In the genomic region with DNA sequence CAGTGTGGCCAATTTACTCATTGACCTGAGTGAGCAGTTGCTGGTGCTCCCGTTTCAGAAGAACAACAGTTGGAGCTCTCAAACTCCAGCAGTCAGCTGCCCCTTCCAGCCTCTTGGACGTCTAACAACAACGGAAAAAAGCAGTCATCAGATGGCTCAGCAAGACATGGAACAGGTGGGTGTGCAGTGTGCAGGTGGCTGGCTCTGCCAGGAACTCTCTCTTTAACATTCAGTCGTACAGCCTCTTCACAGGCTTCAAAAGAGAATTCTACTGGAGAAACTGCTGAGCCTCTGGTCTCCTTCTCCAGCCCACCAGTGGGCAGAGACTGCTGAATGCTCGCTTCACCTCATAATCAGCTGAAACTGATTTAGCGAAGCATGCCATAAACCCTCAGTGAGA, we compare ENCODE assay signal across 26 mouse cellular contexts. TPM values are rescaled to one million over a fixed set of nuclear protein-coding genes. Genes with fewer than 3 reads are reported as not detected.
DNase-seq lines count a peak whose midpoint lies in the region; ATAC-seq lines count a peak whose summit lies in the region.
"Had no signal": no experiment of that assay in that cellular context is flagged by ENCODE, and none has a peak within 500 bp of the region (broad histone marks: within the 10 kb centered on the region; RNA-seq: fewer than 3 reads in every experiment).

No protein-coding gene starts in this region.

- H3K4me2 ChIP-seq in midbrain, embryonic 11.5 days = no peak overlapping the region
- H3K4me2 ChIP-seq: embryonic facial prominence, embryonic 13.5 days; forebrain, embryonic 12.5 days; hindbrain, embryonic 13.5 days had no signal

- peak; percentile 80 for ATAC-seq in frontal cortex, adult (ENCODE audit: low TSS enrichment)
- no peak for ATAC-seq in midbrain, embryonic 11.5 days (ENCODE audit: low FRiP score)
- ATAC-seq: CD4-positive, CD25-positive, alpha-beta regulatory T cell, adult 4 months; forebrain, embryonic 16.5 days; hindbrain, postnatal 0 days had no signal

- no peaks in the 10 kb centered on the region for H3K4me1 ChIP-seq in midbrain, embryonic 11.5 days (ENCODE audit: control insufficient read depth, insufficient read depth, low read length)
- H3K4me1 ChIP-seq: embryonic facial prominence, embryonic 13.5 days; forebrain, embryonic 12.5 days; heart, embryonic 10.5 days; hindbrain, embryonic 13.5 days had no signal

- no peak overlapping the region for H3K9ac ChIP-seq in midbrain, embryonic 11.5 days (ENCODE audit: low read length)
- H3K9ac ChIP-seq: embryonic facial prominence, embryonic 13.5 days; forebrain, embryonic 12.5 days; hindbrain, embryonic 13.5 days had no signal

- no peak overlapping the region for H3K4me3 ChIP-seq in midbrain, embryonic 11.5 days (ENCODE audit: low read depth, low read length)
- H3K4me3 ChIP-seq: embryonic facial prominence, embryonic 13.5 days; forebrain, embryonic 12.5 days; heart, embryonic 10.5 days; hindbrain, embryonic 13.5 days had no signal

- H3K9me3 ChIP-seq in midbrain, embryonic 11.5 days (ENCODE audit: control insufficient read depth, low read length) = no peaks in the 10 kb centered on the region
- H3K9me3 ChIP-seq: G1E; heart, embryonic 10.5 days had no signal

- H3K27me3 ChIP-seq in midbrain, embryonic 11.5 days (ENCODE audit: control insufficient read depth, insufficient read depth, low read length) = no peaks in the 10 kb centered on the region
- H3K27me3 ChIP-seq: embryonic facial prominence, embryonic 13.5 days; forebrain, embryonic 12.5 days; hindbrain, embryonic 13.5 days had no signal

- no peak for DNase-seq in frontal cortex, postnatal 25 days (ENCODE audit: low spot score in 2 of 2)
- peak; percentile 35 for DNase-seq in layer of hippocampus, adult 9-11 months
- DNase-seq in layer of hippocampus, postnatal 10 days (ENCODE audit: low spot score in 2 of 2) = no peak
- DNase-seq in brain, adult 2 months (ENCODE audit: low read depth, low spot score) = peak; percentile 61
- peak; percentile 39 for DNase-seq in telencephalon, adult 2 months (ENCODE audit: low read depth, low spot score)
- no peak for DNase-seq in midbrain, embryonic 11.5 days (ENCODE audit: low spot score, missing footprints)
- DNase-seq: adrenal gland, adult 8-10 months; adrenal gland, postnatal 36 days; B cell, adult 2 months; cerebellum, adult 11 months; cerebellum, adult 8-10 months; cerebellum, postnatal 25 days; gastrocnemius, postnatal 10 days; heart, adult 18-20 months; heart, postnatal 10 days had no signal

- WGBS in midbrain, embryonic 11.5 days = 84% methylated on average over 6 of the region's 6 CpGs

- no peaks in the 10 kb centered on the region for H3K36me3 ChIP-seq in midbrain, embryonic 11.5 days (ENCODE audit: control insufficient read depth, insufficient read depth, low read length)
- H3K36me3 ChIP-seq: embryonic facial prominence, embryonic 13.5 days; forebrain, embryonic 12.5 days; heart, embryonic 10.5 days; hindbrain, embryonic 13.5 days had no signal

- no peak overlapping the region for H3K27ac ChIP-seq in midbrain, embryonic 11.5 days (ENCODE audit: low read depth, low read length)
- H3K27ac ChIP-seq: embryonic facial prominence, embryonic 13.5 days; forebrain, embryonic 12.5 days; heart, embryonic 10.5 days; hindbrain, embryonic 13.5 days; hindbrain, postnatal 0 days had no signal

RNA-seq across cellular contexts. Expression of a gene that starts 14.3 kb away (rescaled TPM):
- total RNA-seq in layer of hippocampus, postnatal 10 days (2021) = 1 to 10 TPM; 1.4 to 2.3 TPM
- 0.20 and 0.36 TPM in 2 replicates for polyA plus RNA-seq in midbrain, embryonic 11.5 days (2014; fragmentation: Nextera tagmentation; extraction: Ambion mirVana)
- total RNA-seq: gastrocnemius, postnatal 4 days had no signal
- polyA plus RNA-seq: heart, embryonic 14.5 days had no signal

RNA-seq across cellular contexts. Expression of a gene that starts 20.2 kb away (rescaled TPM):
- total RNA-seq in layer of hippocampus, postnatal 10 days (2021) = 10 to 100 TPM; 20.9 to 25.9 TPM
- 38.5 and 44.9 TPM in 2 replicates for polyA plus RNA-seq in midbrain, embryonic 11.5 days (2014; fragmentation: Nextera tagmentation; extraction: Ambion mirVana)

RNA-seq across cellular contexts. Expression of a gene that starts 49.7 kb away (rescaled TPM):
- under 1 TPM in 1 of 2 experiments, not detected in 1; 0.25 TPM for total RNA-seq in layer of hippocampus, postnatal 10 days (2021)
- polyA plus RNA-seq in midbrain, embryonic 11.5 days (2014; fragmentation: Nextera tagmentation; extraction: Ambion mirVana) = 0.33 and 0.34 TPM in 2 replicates
- total RNA-seq: G1E; hindbrain, postnatal 0 days had no signal
- polyA plus RNA-seq: CD4-positive, CD25-positive, alpha-beta regulatory T cell, adult 4 months; forebrain, embryonic 12.5 days had no signal

Comparison
In these comparisons a context has a peak if more than half of its experiments do, and no peak if none do; other contexts are left out.
1. DNase-seq: peak in layer of hippocampus, adult 9-11 months (single experiment), brain, adult 2 months (single experiment) and telencephalon, adult 2 months (single experiment); none in frontal cortex, postnatal 25 days (0 of 2), layer of hippocampus, postnatal 10 days (0 of 2) and midbrain, embryonic 11.5 days (single experiment).